Comparison of ENCODE assay signal across 8 mouse cellular contexts in the genomic region with DNA sequence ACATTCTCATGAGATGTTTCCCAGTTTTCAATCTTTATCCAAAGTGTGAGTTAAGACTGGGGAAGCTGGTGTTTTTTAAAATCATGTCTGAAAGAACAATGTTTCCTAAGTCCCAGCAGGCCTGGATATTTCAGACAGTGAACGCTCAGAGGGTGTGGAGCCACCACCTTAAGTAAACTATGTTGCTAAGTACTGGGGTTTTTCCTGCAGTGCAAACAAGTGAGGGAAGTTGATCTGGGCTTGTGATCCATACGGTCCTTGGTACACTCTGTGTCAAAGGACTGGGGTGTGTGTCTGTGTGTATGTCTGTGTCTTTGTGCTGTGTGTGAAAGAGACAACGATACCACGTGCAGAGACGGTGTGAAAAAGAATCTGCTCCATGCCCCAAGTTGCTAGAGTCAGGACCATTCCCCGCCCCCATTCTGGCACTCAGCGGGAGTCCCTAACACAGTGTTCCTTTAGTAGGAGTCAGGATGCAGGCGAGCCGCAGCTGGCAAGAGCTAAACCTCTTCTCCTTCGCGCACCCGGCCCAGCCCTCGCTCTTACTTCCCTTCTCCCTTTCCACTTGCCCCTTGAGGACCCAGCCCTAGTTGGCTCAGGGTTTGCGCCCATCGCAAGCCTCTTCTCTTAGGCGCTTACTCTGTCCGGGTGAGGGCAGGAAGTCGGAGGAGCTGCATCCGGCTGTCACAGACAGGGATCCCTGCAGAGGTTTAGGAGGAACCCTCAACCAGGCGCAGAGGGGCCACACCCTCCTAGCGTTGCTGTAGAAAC. TPM values are rescaled to one million over a fixed set of nuclear protein-coding genes. Genes with fewer than 3 reads are reported as not detected.
DNase-seq lines count a peak whose midpoint lies in the region; ATAC-seq and TF ChIP-seq lines count a peak whose summit lies in the region.

A gene (minus strand): TSS at position 729 of the 771 bp plus-strand sequence.

- H3K4me2 ChIP-seq in heart, embryonic 13.5 days: peak within 1 kb of the TSS; percentile 65

- no peak for TF ChIP-seq CTCF in testis, adult 2 months (IDR thresholded peaks at IDR 0.05; ENCODE audit: control insufficient read depth, insufficient read depth, insufficient replicate concordance, low read depth, low read length)

- peak within 1 kb of the TSS; percentile 38 for H3K4me3 ChIP-seq in heart, embryonic 13.5 days
- H3K4me3 ChIP-seq in testis, adult 2 months (ENCODE audit: control insufficient read depth, low read depth, low read length): peak within 1 kb of the TSS; percentile 84

- ATAC-seq in heart, embryonic 13.5 days (ENCODE audit: extremely low read depth, insufficient number of reproducible peaks, low FRiP score, low TSS enrichment): 0 out of 2 replicates have a peak, but pooled peaks have one; percentile 31
- peak; percentile 51 for ATAC-seq in megakaryocyte, adult 5-6 weeks (ENCODE audit: poor library complexity, severe bottlenecking)

- H3K36me3 ChIP-seq in heart, embryonic 13.5 days: peaks cover 43% of the 10 kb centered on the region
- peaks cover 5% of the 10 kb centered on the region for H3K36me3 ChIP-seq in testis, adult 2 months (ENCODE audit: control insufficient read depth, insufficient read depth, low read length)

- H3K4me1 ChIP-seq in heart, embryonic 13.5 days: peaks cover 9% of the 10 kb centered on the region
- H3K4me1 ChIP-seq in testis, adult 2 months (ENCODE audit: control insufficient read depth, insufficient read depth, low read length): peaks cover 3% of the 10 kb centered on the region; the same call in 1 of the 2 replicates

- 9% methylated on average over 21 of the region's 21 CpGs for WGBS in heart, embryonic 13.5 days

- DNase-seq in layer of hippocampus, postnatal 10 days (ENCODE audit: low spot score in 2 of 2): peak; percentile 30 to 40
- DNase-seq in layer of hippocampus, adult 18-20 months (ENCODE audit: low spot score in 2 of 2): no peak
- DNase-seq in embryo, embryonic 11 days: peak; percentile 43
- DNase-seq in kidney, postnatal 4 days: peak; percentile 43 to 53
- DNase-seq in cerebellum, postnatal 4 days (ENCODE audit: low spot score in 2 of 2): no peak

- peak within 1 kb of the TSS; percentile 64 for H3K9ac ChIP-seq in heart, embryonic 13.5 days

- H3K9me3 ChIP-seq in heart, embryonic 13.5 days: no peaks in the 10 kb centered on the region

- H3K27me3 ChIP-seq in heart, embryonic 13.5 days (replicated peaks): no peaks in the 10 kb centered on the region
- no peaks in the 10 kb centered on the region for H3K27me3 ChIP-seq in testis, adult 2 months (ENCODE audit: control insufficient read depth, insufficient read depth, low read length)

- no peak within 1 kb of the TSS for H3K27ac ChIP-seq in heart, embryonic 13.5 days (replicated peaks)
- peak within 1 kb of the TSS; percentile 69 for H3K27ac ChIP-seq in testis, adult 2 months (ENCODE audit: control insufficient read depth, insufficient read depth, low read depth, low read length)

- TF ChIP-seq POLR2A in testis, adult 2 months (IDR thresholded peaks at IDR 0.05; ENCODE audit: control insufficient read depth, low read depth, low read length): peak; percentile 49; the same call in 1 of the 2 replicates

RNA-seq across cellular contexts. Expression of the gene that starts here (rescaled TPM):
- total RNA-seq in layer of hippocampus, postnatal 10 days (2021): under 1 TPM; 0.13 to 0.32 TPM
- total RNA-seq in layer of hippocampus, adult 18-20 months (2021): not detected
- not detected in 2 replicates for polyA plus RNA-seq in heart, embryonic 13.5 days (2015; fragmentation: Nextera tagmentation; extraction: Ambion mirVana)
- total RNA-seq in megakaryocyte, adult 5-6 weeks (2015): 0.14 TPM in 1 of 2 replicates, not detected in the other
- total RNA-seq in megakaryocyte, adult 5-6 weeks (2017): 0.59 TPM in 1 of 2 replicates, not detected in the other
- 16.8 and 19.7 TPM in 2 replicates for polyA plus RNA-seq in testis, adult 2 months (2012; rRNA removed)

Comparison
In these comparisons a context has a peak if more than half of its experiments do, and no peak if none do; other contexts are left out.
1. RNA of the gene that starts here (polyA plus RNA-seq): 16.8 to 19.7 TPM in testis, adult 2 months; not detected in heart, embryonic 13.5 days; every median in the first group is over 10 times any median in the second.
2. Peak in DNase-seq in layer of hippocampus, postnatal 10 days; RNA of the gene not detected or under 1 TPM.
3. Peak in ATAC-seq, H3K4me3 ChIP-seq, H3K9ac ChIP-seq and H3K4me2 ChIP-seq in heart, embryonic 13.5 days; RNA of the gene not detected or under 1 TPM.
4. Peak in ATAC-seq in megakaryocyte, adult 5-6 weeks; RNA of the gene not detected or under 1 TPM.
5. DNase-seq: peak in embryo, embryonic 11 days (single experiment) and kidney, postnatal 4 days (2 of 2); none in layer of hippocampus, adult 18-20 months (0 of 2) and cerebellum, postnatal 4 days (0 of 2).